Mouse (Mus musculus) MEL (cell line): ENCODE data around the gene Cfap77. TPM values are rescaled to one million over a fixed set of nuclear protein-coding genes. Genes with fewer than 3 reads are reported as not detected.

Experiments used
- DNase-seq: peaks from one replicate; pipeline ENCODE4 v3.0.0; 2011; ENCODE audit warnings: low read depth, low spot score
- H3K27ac ChIP-seq: 2 replicates; pipeline ENCODE4 v1.5.1; 2012; ENCODE audit warnings: low read depth, mild to moderate bottlenecking, control low read depth, low read length, moderate library complexity; ENCODE audit not compliant: control insufficient read depth
- H3K27me3 ChIP-seq, 2 experiments: fragments of 150-350 bp in 1 of 2; sonication (generic) in 1 of 2; 2 replicates each; pipeline ENCODE4 v1.6.1; 2012; ENCODE audit warnings: low read length in 2 of 2, mild to moderate bottlenecking in 2 of 2, improper control_type of control experiment in 1 of 2, moderate library complexity in 1 of 2; ENCODE audit not compliant: insufficient read depth in 2 of 2, control insufficient read depth in 1 of 2
- H3K36me3 ChIP-seq, 2 experiments: 2 replicates each; pipeline ENCODE4 v1.6.1; 2012 to 2014; ENCODE audit warnings: low read length in 2 of 2, improper control_type of control experiment in 1 of 2, inconsistent platforms in 1 of 2, mild to moderate bottlenecking in 1 of 2; ENCODE audit not compliant: insufficient read depth in 2 of 2, control insufficient read depth in 1 of 2
- H3K4me1 ChIP-seq, 2 experiments: fragments of 150-350 bp in 1 of 2; sonication (generic) in 1 of 2; 2 replicates each; pipeline ENCODE4 v1.6.1; 2012; ENCODE audit warnings: low read length in 2 of 2, improper control_type of control experiment in 1 of 2, mild to moderate bottlenecking in 1 of 2; ENCODE audit not compliant: insufficient read depth in 2 of 2, control insufficient read depth in 1 of 2
- H3K4me3 ChIP-seq, 2 experiments: fragments of 150-350 bp in 1 of 2; sonication (generic) in 1 of 2; 2 replicates each; pipeline ENCODE4 v1.5.1; 2012; ENCODE audit warnings: low read depth in 2 of 2, low read length in 2 of 2, mild to moderate bottlenecking in 2 of 2, moderate library complexity in 2 of 2, control low read depth in 1 of 2, improper control_type of control experiment in 1 of 2; ENCODE audit not compliant: control insufficient read depth in 1 of 2, insufficient read depth in 1 of 2
- H3K79me2 ChIP-seq: 2 replicates; pipeline ENCODE4 v1.6.1; 2012; ENCODE audit warnings: mild to moderate bottlenecking, low read length, moderate library complexity; ENCODE audit not compliant: control insufficient read depth, poor library complexity, insufficient read depth
- H3K9ac ChIP-seq: 2 replicates; pipeline ENCODE4 v1.6.1; 2012; ENCODE audit warnings: low read depth, mild to moderate bottlenecking, control low read depth, low read length, moderate library complexity; ENCODE audit not compliant: control insufficient read depth, poor library complexity, severe bottlenecking
- H3K9me3 ChIP-seq: fragments of 150-350 bp; sonication (generic); replicated peaks from 2 replicates; pipeline ENCODE4 v1.6.1; 2012; ENCODE audit warnings: mild to moderate bottlenecking, low read length, improper control_type of control experiment, moderate library complexity; ENCODE audit not compliant: insufficient read depth
- CHD2 ChIP-seq: IDR thresholded peaks from 2 replicates; pipeline ENCODE4 v1.6.1; 2011; ENCODE audit warnings: low read length, improper control_type of control experiment
- CTCF ChIP-seq, 3 experiments: IDR thresholded peaks in 2 of 3; conservative IDR thresholded peaks in 1 of 3; 2 replicates each; pipeline ENCODE4 v1.5.1; 2011 to 2012; ENCODE audit warnings: low read length in 3 of 3, low read depth in 2 of 3, mild to moderate bottlenecking in 2 of 3, improper control_type of control experiment in 1 of 3, inconsistent platforms in 1 of 3, mixed read lengths in 1 of 3, moderate library complexity in 1 of 3; ENCODE audit not compliant: control insufficient read depth in 1 of 3, insufficient read depth in 1 of 3, poor library complexity in 1 of 3, severe bottlenecking in 1 of 3
- ELF1 ChIP-seq: IDR thresholded peaks from 2 replicates; pipeline ENCODE4 v1.6.1; 2014; ENCODE audit warnings: low read depth, mild to moderate bottlenecking, inconsistent platforms, low read length, improper control_type of control experiment, moderate library complexity
- KAT2A ChIP-seq: conservative IDR thresholded peaks from 2 replicates; pipeline ENCODE4 v1.6.1; 2012; ENCODE audit warnings: low read depth, low read length, improper control_type of control experiment, inconsistent platforms
- MAX ChIP-seq: IDR thresholded peaks from 2 replicates; pipeline ENCODE4 v1.6.1; 2011; ENCODE audit warnings: low read length, improper control_type of control experiment
- MAZ ChIP-seq: IDR thresholded peaks from 2 replicates; pipeline ENCODE4 v1.6.1; 2012; ENCODE audit warnings: low read depth, mild to moderate bottlenecking, inconsistent platforms, low read length, improper control_type of control experiment
- MEF2A ChIP-seq: IDR thresholded peaks from 2 replicates; pipeline ENCODE4 v1.6.1; 2014; ENCODE audit warnings: low read depth, mild to moderate bottlenecking, inconsistent platforms, low read length, improper control_type of control experiment; ENCODE audit not compliant: poor library complexity, insufficient replicate concordance, severe bottlenecking; ENCODE audit errors: extremely low read depth
- MYC ChIP-seq: IDR thresholded peaks from 2 replicates; pipeline ENCODE4 v1.6.1; 2011; ENCODE audit warnings: low read depth, mild to moderate bottlenecking, low read length, improper control_type of control experiment, moderate library complexity
- NELFE ChIP-seq: IDR thresholded peaks from 2 replicates; pipeline ENCODE4 v1.6.1; 2011; ENCODE audit warnings: low read depth, low read length, improper control_type of control experiment
- SMC3 ChIP-seq: IDR thresholded peaks from 2 replicates; pipeline ENCODE4 v1.6.1; 2011; ENCODE audit warnings: low read depth, low read length, improper control_type of control experiment
- TCF12 ChIP-seq: IDR thresholded peaks from 2 replicates; pipeline ENCODE4 v1.6.1; 2014; ENCODE audit warnings: low read depth, mild to moderate bottlenecking, inconsistent platforms, low read length, improper control_type of control experiment, moderate library complexity
- USF2 ChIP-seq, 2 experiments: IDR thresholded peaks; 2 replicates each; pipeline ENCODE4 v1.6.1; 2011 to 2012; ENCODE audit warnings: improper control_type of control experiment in 2 of 2, low read length in 2 of 2, borderline replicate concordance in 1 of 2, inconsistent platforms in 1 of 2, low read depth in 1 of 2, mild to moderate bottlenecking in 1 of 2; ENCODE audit not compliant: insufficient read depth in 1 of 2
- ZC3H11A ChIP-seq: IDR thresholded peaks from 2 replicates; pipeline ENCODE4 v1.6.1; 2012; ENCODE audit warnings: low read depth, mild to moderate bottlenecking, inconsistent platforms, low read length, improper control_type of control experiment
- ZMIZ1 ChIP-seq: IDR thresholded peaks from 2 replicates; pipeline ENCODE4 v1.6.1; 2012; ENCODE audit warnings: low read depth, mild to moderate bottlenecking, inconsistent platforms, low read length, improper control_type of control experiment, moderate library complexity
- polyA plus RNA-seq, 2 experiments: library from polyadenylated mRNA; stranded (reverse) in 1 of 2; unstranded in 1 of 2; fragments of >175 nt in 1 of 2; fragments of >200 nt in 1 of 2; gene quantifications; 2 replicates each; pipeline versions ENCODE4 v1.2.1 to v1.2.4; 2012; ENCODE audit warnings: low replicate concordance in 2 of 2, low read depth in 1 of 2; ENCODE audit not compliant: insufficient read length in 2 of 2, insufficient read depth in 1 of 2, missing spikeins in 1 of 2
- total RNA-seq: library from RNA; depleted of rRNA; stranded (reverse); fragments of 300-350 nt; gene quantifications from 2 replicates; pipeline ENCODE4 v1.2.3, GENCODE M21; 2012

Gene Cfap77
- total and polyA plus RNA-seq, 3 experiments, result 1.1 to 2.4 TPM; not detected in 1

DNA sequence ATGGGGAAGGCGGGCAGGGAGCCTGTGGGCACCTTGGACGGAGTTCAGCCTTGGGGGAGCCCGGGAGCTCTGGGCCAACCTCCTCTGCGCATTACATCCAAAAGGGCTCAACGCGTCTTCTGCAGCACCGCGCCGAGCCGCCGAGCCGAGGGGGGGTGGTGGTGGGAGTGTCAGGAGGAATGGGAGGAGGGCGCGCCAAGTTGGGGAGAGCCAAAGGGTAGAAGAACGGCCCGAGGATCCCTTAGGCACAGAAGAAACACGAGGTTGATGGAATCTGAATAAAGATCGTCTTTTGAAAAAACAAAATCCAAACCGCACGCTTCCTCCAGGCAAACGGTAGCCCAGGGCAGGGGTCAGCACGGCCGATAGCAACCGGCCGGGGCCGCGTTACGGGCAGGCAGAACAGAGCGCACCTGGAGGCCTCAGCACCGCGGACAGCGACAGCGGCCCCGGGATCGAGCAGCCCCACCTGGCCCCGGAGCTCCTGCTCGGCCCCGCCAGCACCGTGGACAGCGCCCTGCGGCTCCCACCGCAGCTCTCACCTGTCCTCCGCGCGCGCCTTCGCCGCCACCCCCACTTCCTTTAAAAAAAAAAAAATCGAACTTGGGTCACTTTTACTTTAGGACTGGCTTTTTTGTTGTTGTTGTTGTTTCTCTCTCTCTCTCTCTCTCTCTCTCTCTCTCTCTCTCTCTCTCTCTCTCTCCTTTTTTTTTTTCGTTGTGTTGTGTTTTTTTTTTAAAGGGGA is 138.9 kb downstream of the Cfap77 start:
- H3K4me3 ChIP-seq, result no peak overlapping the region
- no peaks in the 10 kb centered on the region for H3K79me2 ChIP-seq
- TF ChIP-seq MYC, result no peak
- TF ChIP-seq ZC3H11A, result no peak
- no peak for TF ChIP-seq NELFE
- no peak for TF ChIP-seq SMC3
- no peak for TF ChIP-seq CTCF (IDR thresholded peaks at IDR 0.05 in 2 of 3, conservative IDR thresholded peaks at IDR 0.05 in 1 of 3; ENCODE audit: control insufficient read depth in 1 of 3, insufficient read depth in 1 of 3, low read depth in 2 of 3, low read length in 3 of 3, poor library complexity in 1 of 3, severe bottlenecking in 1 of 3)
- TF ChIP-seq KAT2A, result no peak
- TF ChIP-seq ELF1, result no peak
- TF ChIP-seq ZMIZ1, result no peak
- no peak for TF ChIP-seq CHD2
- TF ChIP-seq MAX, result no peak
- no peaks in the 10 kb centered on the region for H3K9me3 ChIP-seq
- DNase-seq, result no peak
- no peak overlapping the region for H3K9ac ChIP-seq
- no peaks in the 10 kb centered on the region for H3K36me3 ChIP-seq
- no peaks in the 10 kb centered on the region for H3K4me1 ChIP-seq
- no peaks in the 10 kb centered on the region for H3K27me3 ChIP-seq
- no peak overlapping the region for H3K27ac ChIP-seq

GRCm38 (mm10) chr2:28915104-28915738 is 139.6 kb downstream of the Cfap77 start:
- H3K9me3 ChIP-seq, result no peaks in the 10 kb centered on the region
- no peaks in the 10 kb centered on the region for H3K79me2 ChIP-seq
- H3K4me1 ChIP-seq, result no peaks in the 10 kb centered on the region
- H3K36me3 ChIP-seq, result no peaks in the 10 kb centered on the region
- TF ChIP-seq MAZ (no peak), MAX (no peak)
- H3K27ac ChIP-seq, result no peak overlapping the region
- no peaks in the 10 kb centered on the region for H3K27me3 ChIP-seq
- no peak overlapping the region for H3K9ac ChIP-seq
- H3K4me3 ChIP-seq, result no peak overlapping the region
- no peak for DNase-seq

GRCm38 (mm10) chr2:28914121-28914520 is 140.7 kb downstream of the Cfap77 start:
- H3K9ac ChIP-seq, result no peak overlapping the region
- H3K79me2 ChIP-seq, result no peaks in the 10 kb centered on the region
- no peaks in the 10 kb centered on the region for H3K9me3 ChIP-seq
- H3K36me3 ChIP-seq, result no peaks in the 10 kb centered on the region
- H3K4me3 ChIP-seq, result no peak overlapping the region
- DNase-seq, result no peak
- no peaks in the 10 kb centered on the region for H3K4me1 ChIP-seq
- no peaks in the 10 kb centered on the region for H3K27me3 ChIP-seq
- TF ChIP-seq TCF12, result no peak
- TF ChIP-seq MAZ, result no peak
- no peak for TF ChIP-seq USF2 (IDR thresholded peaks at IDR 0.05; ENCODE audit: borderline replicate concordance in 1 of 2, insufficient read depth in 1 of 2, low read depth in 1 of 2, low read length in 2 of 2)
- no peak for TF ChIP-seq MYC
- TF ChIP-seq MEF2A, result no peak
- no peak overlapping the region for H3K27ac ChIP-seq
